Mouse (Mus musculus) liver, postnatal 0 days (tissue): ENCODE measurements around the gene Adap1.

Experiments
- CTCF ChIP-seq: sonication (generic); IDR thresholded peaks from 2 replicates; pipeline ENCODE4 v1.5.1; 2016; ENCODE audit warnings: antibody characterized with exemption, low read depth
- EP300 ChIP-seq: IDR thresholded peaks from 2 replicates; pipeline ENCODE4 v1.6.1; 2016; ENCODE audit warnings: antibody characterized with exemption, low read depth, mild to moderate bottlenecking

GRCm38 (mm10) chr5:139258371-139259035 is 66.9 kb downstream of the Adap1 start:
- TF ChIP-seq CTCF (no peak), EP300 (no peak)
